Mouse (Mus musculus): ENCODE data around the gene 4930522H14Rik.

The 4930522H14Rik gene

DNA sequence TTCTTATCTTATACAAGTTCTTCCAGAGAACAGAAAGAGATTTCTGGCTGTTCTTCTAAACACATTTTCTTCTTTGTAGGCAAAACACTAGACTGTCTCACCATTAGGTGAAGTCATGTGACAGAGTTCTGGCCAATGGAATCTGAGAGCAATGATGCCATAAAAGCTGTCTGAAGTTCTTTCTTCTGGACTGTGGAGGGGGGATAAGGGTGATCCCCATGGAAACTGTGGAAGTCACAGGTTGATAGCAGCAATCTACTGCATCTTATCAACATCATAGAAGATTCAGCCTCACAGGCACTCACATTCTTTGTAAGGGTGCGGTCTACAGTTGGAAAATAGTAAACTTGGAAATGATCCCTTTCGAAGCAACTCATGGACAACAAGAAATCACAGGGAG is at the start of gene 4930522H14Rik:
Gene 4930522H14Rik (minus strand): TSS at position 187 of the 400 bp plus-strand sequence.
- DNase-seq (ENCODE audit: low read depth) = no peak

DNA sequence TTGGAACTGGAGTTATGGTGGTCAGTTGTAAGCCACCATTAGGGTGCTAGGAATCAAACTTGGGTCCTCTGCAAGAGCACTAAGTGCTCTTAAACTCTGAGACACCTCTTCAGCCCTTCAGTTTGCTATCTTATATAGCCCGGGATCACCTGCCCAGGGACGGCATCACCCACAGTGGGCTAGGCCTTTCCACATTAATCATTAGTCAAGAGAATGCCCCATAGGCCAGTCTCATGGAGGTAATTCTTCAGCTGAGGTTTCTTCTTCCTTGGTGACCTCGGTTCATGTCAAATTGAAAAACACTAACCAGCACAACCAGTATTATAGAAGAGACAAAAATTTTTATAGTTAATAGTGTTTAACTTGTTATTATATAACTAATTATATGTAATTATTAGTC is 47.3 kb upstream of the 4930522H14Rik start:
- no peak for DNase-seq (ENCODE audit: low read depth)

DNA sequence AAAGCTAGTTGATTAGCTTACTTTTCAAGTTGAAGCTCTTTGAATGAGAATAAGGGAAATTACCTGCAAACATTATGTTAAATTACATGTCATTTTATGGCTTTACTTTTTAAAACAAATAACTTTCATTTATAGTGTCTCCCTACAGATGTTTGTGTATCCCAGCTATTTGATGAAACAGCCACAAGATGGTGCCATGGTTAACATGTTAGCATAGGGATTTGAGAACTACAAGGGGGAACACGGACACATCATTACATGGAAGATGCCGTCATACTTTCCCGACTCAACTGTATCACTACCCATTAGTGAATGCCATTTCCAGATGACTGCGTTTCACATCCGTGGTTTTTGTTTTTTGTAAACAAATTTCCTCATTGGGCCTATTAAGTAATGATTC is 45.8 kb upstream of the 4930522H14Rik start:
- peak; percentile 65 for DNase-seq (ENCODE audit: low read depth)

DNA sequence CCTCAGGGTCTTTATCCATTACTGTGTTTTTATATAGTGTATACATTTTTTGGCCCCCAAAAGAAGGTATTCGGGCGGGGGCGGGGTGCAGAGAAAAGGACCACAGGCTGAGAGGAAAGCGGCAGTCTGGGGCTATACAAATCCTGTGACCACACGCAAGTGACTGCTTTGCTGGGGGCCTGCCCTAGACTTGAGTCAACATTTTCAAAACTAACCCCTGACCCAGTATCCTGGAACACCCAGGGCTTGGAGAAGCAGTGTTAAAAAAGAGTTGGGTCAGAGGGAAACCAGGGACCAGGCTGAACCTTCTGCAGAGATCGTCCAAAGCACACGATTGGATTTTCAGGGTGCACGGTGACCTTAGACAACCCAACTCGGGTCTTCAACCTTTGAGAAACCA is 43.7 kb upstream of the 4930522H14Rik start:
- DNase-seq (ENCODE audit: low read depth) = no peak

DNA sequence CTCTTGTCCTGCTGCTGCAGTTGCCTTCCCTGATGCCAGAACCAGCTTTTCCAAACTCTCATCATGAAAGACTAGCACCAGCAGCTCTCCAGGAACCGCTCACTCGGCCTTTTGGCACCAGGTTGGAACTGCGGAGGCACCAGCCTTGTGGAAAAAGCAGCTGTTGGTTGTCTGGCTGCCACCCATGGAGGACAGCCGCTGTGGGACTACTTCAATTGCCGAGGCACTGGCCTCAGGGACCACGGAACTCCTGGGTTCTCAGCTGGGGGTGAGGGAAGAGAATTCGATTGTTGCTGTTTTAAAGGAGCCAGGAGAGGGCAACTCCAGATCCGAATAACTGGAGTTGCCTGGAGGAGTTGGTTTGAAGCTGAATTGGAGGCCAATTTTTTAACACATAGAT is 43.2 kb upstream of the 4930522H14Rik start:
- DNase-seq (ENCODE audit: low read depth) = no peak

DNA sequence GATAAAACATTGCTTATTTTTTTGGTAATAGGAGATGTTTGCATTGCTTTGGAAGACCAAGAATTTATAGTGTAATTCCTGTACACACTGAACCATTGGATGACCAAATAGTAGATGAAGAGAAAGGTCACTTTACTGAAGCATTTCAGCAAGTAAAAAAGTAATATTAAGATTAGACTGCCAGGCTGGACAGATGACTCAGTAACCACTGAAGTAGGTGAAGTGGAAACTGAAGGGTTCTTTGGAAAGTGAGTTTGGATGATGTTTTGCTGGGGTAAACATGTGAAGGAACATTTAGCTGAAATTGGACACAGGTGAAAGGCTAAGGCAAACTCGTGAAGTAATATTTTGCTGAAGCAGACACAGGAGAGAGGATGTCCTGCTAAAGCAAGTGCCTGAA is 41.5 kb upstream of the 4930522H14Rik start:
- DNase-seq (ENCODE audit: low read depth) = peak; percentile 18

DNA sequence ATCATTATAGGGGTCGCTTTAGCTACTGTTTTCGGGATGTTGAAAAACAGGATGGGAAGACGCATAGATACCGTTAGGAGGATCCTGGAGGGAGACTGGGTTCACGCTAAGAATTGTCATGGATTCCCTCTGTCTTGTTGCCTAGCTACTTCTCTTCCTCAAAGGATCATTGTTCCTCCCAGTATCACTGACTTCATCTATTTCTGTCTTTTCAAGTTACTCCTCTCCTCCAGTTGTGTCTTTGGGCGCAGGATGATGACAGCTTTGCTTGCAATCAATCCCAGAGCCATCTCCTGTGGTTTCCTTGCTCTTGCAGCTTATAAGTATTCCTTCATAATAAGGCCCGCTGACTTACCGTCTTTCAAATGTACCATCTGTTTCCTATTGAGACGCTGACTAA is 38.3 kb upstream of the 4930522H14Rik start:
- DNase-seq (ENCODE audit: low read depth) = peak; percentile 65

DNA sequence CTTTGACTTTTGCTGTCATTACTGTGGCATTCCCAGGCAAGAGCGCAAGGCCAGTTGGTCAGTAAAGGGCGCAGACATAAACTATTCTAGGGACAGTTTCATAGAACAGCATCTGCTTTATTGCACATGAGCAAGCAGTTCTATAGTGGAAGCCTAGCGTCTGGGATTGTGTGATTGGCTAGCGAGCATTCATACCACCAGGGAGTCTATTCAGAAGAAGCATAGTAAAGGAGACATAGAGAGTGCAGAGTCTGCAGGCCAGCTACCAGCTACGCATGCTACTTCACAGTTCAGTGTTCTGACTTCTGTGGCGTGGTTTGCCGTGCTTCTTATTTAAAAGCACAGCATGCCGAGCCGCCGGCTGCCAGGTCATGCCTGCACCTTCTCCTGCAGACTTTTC is 37.9 kb upstream of the 4930522H14Rik start:
- no peak for DNase-seq (ENCODE audit: low read depth)

DNA sequence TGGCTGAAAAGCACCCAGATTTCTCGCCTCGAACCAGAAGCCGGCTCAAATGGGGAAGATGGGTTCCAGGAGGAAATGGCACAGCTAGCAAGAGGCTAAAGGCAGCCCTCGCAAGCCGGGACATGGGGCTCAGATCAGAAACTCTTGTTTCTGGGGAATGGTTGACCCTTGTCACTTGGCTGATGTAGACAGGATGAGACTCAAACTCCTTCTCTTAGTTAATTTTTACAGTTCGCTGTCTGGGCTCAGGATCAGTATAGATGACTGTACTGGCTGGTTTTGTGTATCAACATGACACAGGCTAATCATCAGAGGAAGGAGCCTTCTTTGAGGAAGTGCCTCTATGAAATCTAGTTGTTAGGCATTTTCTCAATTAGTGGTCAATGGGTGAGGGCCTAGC is 33.6 kb upstream of the 4930522H14Rik start:
- no peak for DNase-seq (ENCODE audit: low read depth)

DNA sequence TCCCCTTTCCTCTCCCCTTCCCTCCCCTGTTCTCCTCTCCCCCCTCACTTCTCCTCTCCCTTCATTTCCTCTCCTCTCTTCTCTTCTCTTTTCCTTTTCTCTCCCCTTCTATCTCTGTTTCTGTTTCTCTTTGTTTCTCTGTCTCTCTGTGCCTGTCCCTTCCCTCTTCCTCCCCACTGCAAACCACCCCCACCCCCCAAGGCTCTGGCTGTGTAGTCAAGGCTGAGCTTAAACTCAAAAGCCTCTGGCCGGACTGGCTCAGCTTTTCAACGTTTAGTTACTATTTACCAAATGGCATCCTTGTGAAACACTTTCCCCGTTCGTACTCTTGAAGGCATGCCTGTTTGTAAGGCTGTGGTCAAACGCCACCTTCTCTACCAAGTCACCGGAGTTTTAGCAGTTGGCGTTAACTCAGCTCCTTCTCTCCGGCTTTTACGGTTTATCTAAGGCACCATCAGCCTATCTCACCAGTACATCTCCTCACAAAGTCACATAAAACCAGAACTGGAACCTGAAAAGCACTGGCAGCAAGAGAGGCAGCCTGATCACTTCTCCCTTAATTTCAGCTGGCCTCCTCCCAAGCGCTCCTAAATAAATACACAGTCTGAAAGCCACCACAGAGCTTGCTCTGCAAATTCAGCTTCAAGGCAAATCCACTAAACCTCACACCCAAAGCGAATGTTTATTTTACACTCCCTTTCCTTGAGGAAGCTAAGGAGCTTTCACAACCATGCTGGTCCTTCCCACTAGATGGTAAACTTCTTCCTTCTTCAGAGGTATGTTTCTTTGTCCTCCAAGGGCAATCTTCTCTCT is 19.4 kb upstream of the 4930522H14Rik start:
- peak; percentile 34 for DNase-seq (ENCODE audit: low read depth)

DNA sequence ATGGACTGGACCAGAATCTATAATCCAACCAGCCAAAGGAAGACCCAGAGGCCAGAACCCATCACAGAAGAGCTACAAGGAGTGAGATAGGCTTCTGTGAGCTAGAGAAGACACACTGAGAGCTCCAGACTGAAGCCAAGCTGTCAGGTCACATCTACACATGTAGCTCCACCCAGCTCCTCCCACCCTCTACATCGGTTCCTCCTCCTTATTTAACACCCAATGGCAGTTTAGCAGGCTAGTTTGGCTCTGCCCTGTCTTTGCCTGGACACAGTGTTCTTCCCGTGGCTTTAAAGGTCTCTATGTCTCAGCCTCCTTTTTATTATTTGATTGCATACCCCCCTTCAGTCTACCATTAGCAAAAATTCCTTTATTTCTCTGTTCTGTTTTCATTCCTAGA is 16.2 kb upstream of the 4930522H14Rik start:
- no peak for DNase-seq (ENCODE audit: low read depth)

DNA sequence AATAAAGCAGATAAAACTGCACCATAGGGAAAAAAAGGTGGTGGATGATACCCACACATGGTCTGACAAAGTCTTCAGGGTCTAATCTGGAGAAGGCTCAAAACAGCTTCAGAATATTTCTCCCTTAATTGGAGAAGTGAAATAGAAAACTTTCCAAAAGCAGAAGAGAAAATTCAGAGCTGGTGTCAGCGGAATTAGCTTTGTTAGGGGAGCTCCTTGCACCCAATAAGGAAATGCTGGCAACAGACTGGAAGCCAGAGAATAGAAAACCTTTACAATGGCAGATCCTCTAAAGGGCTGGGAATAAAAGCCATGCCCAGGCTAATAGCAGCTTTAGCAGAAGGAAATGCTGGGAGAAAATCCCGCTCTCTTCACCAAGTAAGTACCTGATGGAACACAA is 15.4 kb upstream of the 4930522H14Rik start:
- no peak for DNase-seq (ENCODE audit: low read depth)

DNA sequence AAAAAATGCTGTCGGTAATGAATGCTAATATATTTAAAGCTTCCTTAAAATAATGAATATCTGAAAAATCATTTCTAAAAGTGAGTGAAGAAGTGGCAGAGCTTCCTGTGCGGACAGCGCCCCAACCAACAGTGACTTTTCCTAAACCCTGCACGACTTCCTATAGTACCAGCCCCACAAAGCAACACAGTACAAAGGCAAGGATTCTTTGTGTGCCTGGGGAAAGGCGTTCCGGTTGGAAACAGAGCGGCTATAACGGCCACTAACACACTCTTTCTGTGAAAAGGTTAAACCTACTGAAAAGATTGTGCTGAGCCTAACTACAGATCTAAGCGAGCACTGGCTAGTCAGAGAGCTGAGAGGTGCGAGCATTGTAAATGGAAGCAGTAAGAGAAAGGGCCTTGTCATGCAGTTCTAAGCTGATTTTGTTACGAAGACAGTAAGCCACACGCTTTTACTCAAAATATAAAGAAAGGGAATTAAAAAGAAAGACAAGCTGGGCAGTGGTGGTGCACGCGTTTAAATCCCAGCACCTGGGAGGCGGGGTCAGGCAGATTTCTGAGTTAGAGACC is 766 bp downstream of the 4930522H14Rik start:
- no peak for DNase-seq (ENCODE audit: low read depth)

DNA sequence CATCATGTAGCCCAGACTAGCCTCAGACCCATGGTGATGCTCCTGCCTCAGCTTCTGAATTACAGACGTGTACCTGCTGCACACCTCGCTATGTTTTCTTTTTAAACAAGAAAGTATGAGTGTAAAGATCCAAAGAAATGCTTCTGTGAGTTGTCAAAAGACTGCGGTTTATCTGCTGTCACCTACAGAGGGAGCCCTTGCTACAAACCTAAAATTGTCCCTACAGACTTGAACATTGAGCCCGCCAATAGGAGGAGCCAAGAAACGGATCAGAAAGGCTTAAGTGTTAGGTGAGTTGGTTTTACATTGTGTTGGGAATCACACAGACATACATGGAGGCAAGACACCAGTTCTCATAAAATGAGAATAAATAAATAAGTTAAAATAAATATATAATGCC is 26.2 kb downstream of the 4930522H14Rik start:
- peak; percentile 91 for DNase-seq (ENCODE audit: low read depth)

DNA sequence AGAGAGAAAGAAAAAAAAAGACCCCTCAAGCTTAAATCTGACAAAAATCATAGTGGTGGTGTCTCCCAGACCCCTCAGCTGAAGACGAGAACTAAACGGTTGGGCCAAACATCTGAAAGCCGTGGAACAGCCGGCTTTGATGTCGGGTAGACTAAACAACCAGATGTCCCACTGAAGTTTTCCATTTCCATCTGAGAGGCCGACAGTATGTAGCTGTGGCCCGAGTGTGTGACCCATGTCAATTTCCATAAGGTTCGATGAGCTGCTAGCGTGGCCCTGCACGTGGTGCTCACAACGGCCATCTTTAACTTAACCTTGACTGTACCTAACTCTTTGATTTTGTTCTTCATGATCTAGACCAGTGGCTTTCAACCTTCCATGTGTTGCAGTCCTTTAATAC is 32.6 kb downstream of the 4930522H14Rik start:
- DNase-seq (ENCODE audit: low read depth) = no peak

DNA sequence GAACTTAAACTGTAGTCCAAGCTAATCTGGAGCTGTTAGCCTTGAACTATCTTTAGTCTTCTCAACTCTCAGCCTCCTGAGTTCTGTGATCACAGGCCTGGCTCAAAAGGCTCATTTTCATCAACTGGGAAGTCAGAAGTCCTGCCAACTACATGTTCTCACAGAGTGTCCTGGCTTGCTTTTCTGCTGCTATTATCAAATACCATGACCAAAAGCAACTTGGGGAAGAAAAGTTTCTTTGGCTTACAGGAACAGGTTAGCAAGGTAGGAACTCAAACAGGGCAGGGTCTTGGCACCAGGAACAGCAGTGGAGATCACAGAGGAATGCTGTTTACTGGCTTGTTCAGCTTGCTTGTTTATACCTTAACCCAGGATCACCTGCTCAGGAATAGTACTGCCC is 37.5 kb downstream of the 4930522H14Rik start:
- DNase-seq (ENCODE audit: low read depth) = no peak

DNA sequence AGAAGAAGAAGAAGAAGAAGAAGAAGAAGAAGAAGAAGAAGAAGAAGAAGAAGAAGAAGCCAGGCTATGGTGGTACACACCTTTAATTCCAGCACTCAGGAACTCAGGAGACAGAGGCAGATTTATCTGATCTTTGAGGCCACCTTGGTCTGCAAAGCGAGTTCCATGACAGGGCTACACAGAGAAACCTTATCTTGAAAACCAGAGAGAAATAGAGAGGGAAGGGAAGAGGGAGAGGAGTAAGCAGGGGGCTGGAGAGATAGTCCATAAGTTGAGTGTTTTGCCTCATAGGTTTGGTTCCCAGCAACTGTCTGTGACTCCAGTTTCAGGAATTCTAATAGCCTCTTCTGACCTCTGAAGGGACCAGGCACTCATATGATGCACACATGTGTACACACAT is 42.3 kb downstream of the 4930522H14Rik start:
- DNase-seq (ENCODE audit: low read depth) = no peak

DNA sequence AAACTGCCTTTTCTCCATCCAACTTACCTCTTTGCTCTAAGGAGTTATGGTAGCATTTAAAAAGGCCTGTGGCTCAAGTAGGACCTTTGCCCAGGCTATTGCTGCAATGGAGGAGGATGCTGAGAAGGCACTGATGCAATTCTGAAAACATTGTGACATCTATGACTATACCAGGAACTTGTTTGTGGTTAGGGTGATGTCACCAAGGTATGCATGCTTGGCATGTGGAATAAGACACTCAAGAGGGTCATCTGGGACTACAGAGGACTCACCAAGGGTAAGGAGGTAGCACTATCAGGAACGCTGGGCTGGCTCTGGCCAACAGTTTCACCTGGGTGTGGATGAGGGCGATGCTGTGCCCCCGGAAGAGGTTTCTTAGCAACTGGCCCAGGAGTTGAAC is 46.5 kb downstream of the 4930522H14Rik start, which contains the start of gene Rnf11:
Gene Rnf11 (minus strand): TSS at position 108 of the 400 bp plus-strand sequence.
- DNase-seq (ENCODE audit: low read depth) = peak; percentile 78

DNA sequence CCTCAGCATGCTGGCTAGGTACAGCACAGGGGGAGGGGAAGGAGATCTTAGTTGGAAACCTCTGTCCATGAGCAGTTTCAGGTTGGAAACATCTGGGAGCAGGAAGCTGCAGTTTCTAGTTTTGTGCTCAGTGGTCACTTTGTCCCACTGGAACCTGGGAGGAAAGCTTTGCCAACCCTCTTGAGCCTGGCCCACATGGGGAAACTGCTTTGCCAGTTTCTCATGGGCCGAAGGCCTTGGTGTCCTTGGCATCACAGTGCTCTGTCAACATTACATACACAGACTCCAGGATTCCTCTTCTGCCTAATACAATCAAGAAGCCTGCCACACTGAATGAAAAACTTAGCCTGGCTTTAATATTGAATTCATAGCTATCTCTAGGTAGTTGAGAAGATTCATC is 48.4 kb downstream of the 4930522H14Rik start:
- DNase-seq (ENCODE audit: low read depth) = no peak

DNA sequence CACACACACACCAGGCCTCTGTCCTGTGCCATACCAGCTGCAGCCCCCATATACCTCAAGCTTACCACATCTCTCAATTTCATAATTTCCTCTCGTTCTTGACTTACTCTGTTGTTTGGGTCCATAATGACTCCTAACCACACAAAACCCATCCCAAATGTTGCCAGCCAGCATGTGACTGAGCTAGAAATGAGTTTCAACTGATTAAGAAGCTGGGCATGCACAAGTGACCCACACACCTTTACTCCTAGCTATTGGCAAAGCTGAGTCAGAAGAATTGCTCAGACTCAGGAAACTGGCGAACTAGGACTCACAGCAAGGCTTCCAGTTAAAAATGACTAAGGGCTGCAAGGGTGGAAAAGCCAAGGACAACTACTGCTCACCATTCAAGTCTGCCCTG is 49.7 kb downstream of the 4930522H14Rik start:
- DNase-seq (ENCODE audit: low read depth) = peak; percentile 59

DNA sequence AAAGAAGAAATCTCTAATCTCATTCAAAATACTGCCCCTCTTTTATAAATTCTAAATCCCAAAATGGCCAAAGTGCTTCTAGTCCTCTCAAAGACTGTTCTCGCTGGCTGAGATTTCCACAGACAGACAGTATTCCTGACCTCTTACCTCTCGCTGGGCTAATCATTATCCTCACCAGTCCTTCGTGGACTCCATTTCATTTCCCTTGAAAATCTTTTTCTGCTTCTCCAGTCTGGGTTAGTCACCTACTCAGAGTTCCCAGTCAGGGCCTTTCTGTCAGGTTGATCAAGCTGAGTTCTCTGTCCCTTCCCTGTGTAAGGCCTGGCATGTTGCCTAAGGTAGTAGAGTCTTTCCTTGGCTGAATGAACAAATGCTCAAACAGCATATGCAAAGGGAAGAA is 53.6 kb downstream of the 4930522H14Rik start:
- DNase-seq (ENCODE audit: low read depth) = no peak

DNA sequence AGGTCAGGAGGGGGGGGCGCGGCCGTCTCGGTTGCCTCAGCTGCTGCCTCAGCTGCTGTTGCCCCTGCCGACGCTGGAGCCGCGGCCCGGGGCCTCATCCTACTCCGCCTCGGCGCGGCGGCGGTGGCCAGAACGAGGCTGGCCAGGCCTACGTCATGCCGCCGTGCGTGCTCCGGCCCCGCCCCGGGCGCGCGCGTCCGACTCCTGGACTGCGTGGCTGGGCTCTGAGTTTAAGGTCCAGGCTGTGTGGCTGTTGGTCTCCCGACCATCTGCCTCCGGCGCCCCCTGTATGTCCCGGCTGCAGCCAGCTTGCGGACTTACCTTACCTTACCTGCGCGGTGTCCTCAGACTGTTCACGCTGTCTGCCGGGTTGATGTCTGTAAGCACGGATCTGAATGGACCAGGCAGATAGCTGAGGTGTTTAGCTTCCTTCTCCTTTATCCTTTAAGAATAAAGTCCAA is 54.5 kb downstream of the 4930522H14Rik start:
- peak; percentile 98 for DNase-seq (ENCODE audit: low read depth)

Data from NIH3T3 (cell line).